Mouse (Mus musculus): Measurements from ENCODE around the gene Nisch. TPM values are rescaled to one million over a fixed set of nuclear protein-coding genes. Genes with fewer than 3 reads are reported as not detected.

Gene Nisch
- polyA plus RNA-seq, 1 experiment from 2014 or later: 87.7 TPM

DNA sequence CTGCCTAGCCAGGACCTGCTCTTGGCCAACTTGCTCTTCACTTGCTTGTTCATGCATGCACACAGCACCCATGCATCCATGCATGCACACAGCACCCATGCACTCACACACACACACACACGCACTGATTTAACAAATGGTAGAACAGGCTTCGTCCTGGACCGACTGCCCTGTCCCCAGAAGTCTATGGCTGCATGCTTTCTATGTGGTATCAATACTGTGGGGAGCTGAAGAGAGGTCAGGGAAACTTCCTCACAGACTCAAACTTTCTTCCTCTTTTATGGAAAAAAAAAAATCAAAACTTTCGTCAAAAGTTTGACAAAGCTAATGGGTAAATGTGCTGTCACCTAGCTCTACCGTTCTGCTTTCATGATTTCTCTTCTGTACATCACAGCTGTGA is 33.2 kb downstream of the Nisch start:
- Histone ChIP-seq H3K4me1 (replicated peaks; ENCODE audit: control insufficient read depth, insufficient read depth) (no peaks in the 10 kb centered on the region), H3K4me3 (ENCODE audit: low read depth, low read length) (no peak overlapping the region), H3K36me3 (ENCODE audit: control insufficient read depth, insufficient read depth, low read length) (peaks cover 62% of the 10 kb centered on the region), H3K27me3 (ENCODE audit: control insufficient read depth, insufficient read depth, low read length) (no peaks in the 10 kb centered on the region), H3K9me3 (ENCODE audit: control insufficient read depth, low read length) (no peaks in the 10 kb centered on the region), H3K9ac (ENCODE audit: low read length) (no peak overlapping the region), H3K4me2 (replicated peaks; ENCODE audit: low read depth) (no peak overlapping the region), H3K27ac (replicated peaks) (peak overlapping the region; percentile 35; the same call in 1 of the 2 replicates)
- no peak for ATAC-seq (ENCODE audit: low FRiP score, low TSS enrichment)
- 72% methylated on average over 5 of the region's 5 CpGs for WGBS
- no peak for DNase-seq (ENCODE audit: low spot score)
- no peak for TF ChIP-seq CTCF (IDR thresholded peaks at IDR 0.05; ENCODE audit: low read depth)
- TF ChIP-seq EP300 (optimal IDR thresholded peaks at IDR 0.05): no peak

DNA sequence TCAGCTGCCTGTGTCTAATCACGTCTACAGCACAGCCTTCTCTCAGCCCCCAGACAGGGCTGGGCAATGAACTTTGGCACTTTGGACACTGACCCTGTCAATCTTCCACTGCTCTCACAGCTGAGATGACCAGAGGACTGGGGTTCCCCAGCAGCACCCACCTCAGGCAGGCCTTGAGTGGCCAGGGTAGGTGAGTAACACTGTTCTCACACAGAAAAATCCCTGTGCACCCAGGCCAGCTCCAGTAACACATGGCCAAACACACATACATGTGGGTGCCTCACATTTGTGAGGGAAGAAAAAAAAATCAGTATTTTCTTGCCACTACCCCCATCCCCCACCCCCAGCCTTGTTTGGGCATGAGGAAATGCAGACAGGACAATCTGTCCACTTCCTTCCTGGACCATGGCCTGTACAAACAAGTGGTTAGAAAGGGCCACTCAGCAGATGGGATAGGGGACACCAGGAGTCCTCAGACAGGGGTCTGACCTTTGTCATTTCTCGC is 33.9 kb downstream of the Nisch start:
- Histone ChIP-seq H3K4me1 (replicated peaks; ENCODE audit: control insufficient read depth, insufficient read depth) (no peaks in the 10 kb centered on the region), H3K4me3 (ENCODE audit: low read depth, low read length) (no peak overlapping the region), H3K27me3 (ENCODE audit: control insufficient read depth, insufficient read depth, low read length) (no peaks in the 10 kb centered on the region), H3K9ac (ENCODE audit: low read length) (no peak overlapping the region), H3K4me2 (replicated peaks; ENCODE audit: low read depth) (no peak overlapping the region), H3K9me3 (ENCODE audit: control insufficient read depth, low read length) (no peaks in the 10 kb centered on the region), H3K36me3 (ENCODE audit: control insufficient read depth, insufficient read depth, low read length) (peaks cover 59% of the 10 kb centered on the region), H3K27ac (replicated peaks) (no peak overlapping the region)
- ATAC-seq (ENCODE audit: low FRiP score, low TSS enrichment): peak; percentile 60; the same call in 1 of the 2 replicates
- no peak for DNase-seq (ENCODE audit: low spot score)
- 55% methylated on average over 2 of the region's 2 CpGs for WGBS
- no peak for TF ChIP-seq CTCF (IDR thresholded peaks at IDR 0.05; ENCODE audit: low read depth)
- TF ChIP-seq EP300 (optimal IDR thresholded peaks at IDR 0.05): no peak

DNA sequence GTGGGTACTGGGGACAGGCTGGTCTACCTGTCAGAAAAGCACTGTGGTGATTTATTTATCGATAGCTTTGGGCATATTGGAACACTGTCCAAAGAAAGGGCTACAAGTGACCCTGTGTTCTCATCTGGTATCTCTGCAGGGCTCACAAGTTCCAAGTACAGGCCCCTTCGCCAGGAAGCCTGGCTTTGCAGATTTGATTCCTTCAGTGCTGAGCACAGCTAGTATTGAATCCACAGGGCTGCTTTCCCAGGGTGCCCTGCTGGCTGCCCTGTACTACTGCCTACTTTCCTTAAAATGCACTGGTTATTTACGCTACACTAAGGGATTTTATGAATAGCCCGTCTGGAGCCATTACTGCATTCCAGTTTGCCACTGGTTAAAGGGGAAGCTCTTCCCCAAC is 35.2 kb downstream of the Nisch start:
- H3K9ac ChIP-seq (ENCODE audit: low read length): no peak overlapping the region
- peaks cover 54% of the 10 kb centered on the region for H3K36me3 ChIP-seq (ENCODE audit: control insufficient read depth, insufficient read depth, low read length)
- H3K4me1 ChIP-seq (replicated peaks; ENCODE audit: control insufficient read depth, insufficient read depth): no peaks in the 10 kb centered on the region
- no peak for ATAC-seq (ENCODE audit: low FRiP score, low TSS enrichment)
- TF ChIP-seq EP300 (optimal IDR thresholded peaks at IDR 0.05) (no peak), CTCF (IDR thresholded peaks at IDR 0.05; ENCODE audit: low read depth) (no peak)
- no peak overlapping the region for H3K27ac ChIP-seq (replicated peaks)
- WGBS: 82% methylated on average over 4 of the region's 4 CpGs
- no peak overlapping the region for H3K4me3 ChIP-seq (ENCODE audit: low read depth, low read length)
- no peaks in the 10 kb centered on the region for H3K27me3 ChIP-seq (ENCODE audit: control insufficient read depth, insufficient read depth, low read length)
- H3K4me2 ChIP-seq (replicated peaks; ENCODE audit: low read depth): no peak overlapping the region
- H3K9me3 ChIP-seq (ENCODE audit: control insufficient read depth, low read length): no peaks in the 10 kb centered on the region
- DNase-seq (ENCODE audit: low spot score): no peak

DNA sequence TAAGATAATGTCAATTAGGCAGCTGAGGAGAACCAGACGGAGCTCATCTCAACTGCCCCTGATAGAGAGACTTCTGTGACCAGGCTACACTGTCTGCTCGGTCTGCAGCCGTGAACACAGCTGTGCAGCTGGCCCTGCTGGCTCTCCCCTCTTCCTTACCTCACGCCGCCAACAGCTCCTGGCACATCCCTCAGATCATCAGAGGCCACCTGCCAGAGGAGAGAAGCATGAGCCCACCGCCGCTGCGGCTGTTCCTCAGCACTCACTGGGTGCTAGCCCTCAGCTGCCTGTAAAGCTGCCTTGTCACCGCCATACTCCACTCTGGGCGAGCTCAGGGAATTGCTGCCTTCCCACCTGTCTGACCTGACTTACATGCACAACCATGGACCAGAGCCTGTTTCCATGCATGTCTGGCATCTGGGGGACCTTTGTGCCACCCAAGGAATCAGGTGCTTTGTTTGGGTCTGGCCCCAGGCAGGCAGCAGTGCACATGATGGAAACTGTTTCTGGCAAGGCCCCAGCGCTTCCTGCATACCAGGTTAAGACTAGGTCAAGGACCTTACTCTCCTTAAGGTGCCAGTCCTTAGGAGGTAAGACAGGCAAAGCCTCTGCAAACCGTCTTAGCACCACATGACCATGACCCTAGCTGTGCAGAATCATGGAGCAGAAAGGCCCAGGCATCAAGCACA is 36.9 kb downstream of the Nisch start:
- no peak overlapping the region for H3K4me2 ChIP-seq (replicated peaks; ENCODE audit: low read depth)
- H3K4me1 ChIP-seq (replicated peaks; ENCODE audit: control insufficient read depth, insufficient read depth): no peaks in the 10 kb centered on the region
- H3K4me3 ChIP-seq (ENCODE audit: low read depth, low read length): no peak overlapping the region
- DNase-seq (ENCODE audit: low spot score) (no peak), ATAC-seq (ENCODE audit: low FRiP score, low TSS enrichment) (no peak)
- TF ChIP-seq CTCF (IDR thresholded peaks at IDR 0.05; ENCODE audit: low read depth) (no peak), EP300 (optimal IDR thresholded peaks at IDR 0.05) (no peak)
- WGBS: 86% methylated on average over 12 of the region's 12 CpGs
- peaks cover 46% of the 10 kb centered on the region for H3K36me3 ChIP-seq (ENCODE audit: control insufficient read depth, insufficient read depth, low read length)
- no peak overlapping the region for H3K27ac ChIP-seq (replicated peaks)
- H3K9ac ChIP-seq (ENCODE audit: low read length): no peak overlapping the region
- H3K9me3 ChIP-seq (ENCODE audit: control insufficient read depth, low read length): no peaks in the 10 kb centered on the region
- H3K27me3 ChIP-seq (ENCODE audit: control insufficient read depth, insufficient read depth, low read length): no peaks in the 10 kb centered on the region

DNA sequence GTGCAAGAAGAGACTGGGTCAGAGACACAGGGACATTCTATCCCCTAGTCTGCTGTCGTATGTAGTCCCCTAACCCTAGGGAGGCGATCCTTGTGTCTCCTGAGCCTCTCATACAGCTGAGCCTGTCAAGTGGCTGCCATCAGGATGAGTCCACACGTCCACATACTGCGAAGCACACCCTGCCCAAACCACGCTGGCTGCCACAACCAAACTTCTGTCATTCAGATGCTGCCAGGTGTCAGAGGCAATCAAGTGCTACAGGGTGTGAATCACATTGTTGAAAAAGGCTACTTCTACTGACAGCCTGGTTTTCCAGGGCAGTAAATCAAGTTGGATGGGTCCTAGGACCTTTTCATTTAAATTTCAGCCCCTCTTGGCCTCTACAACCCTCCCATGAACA is 39.0 kb downstream of the Nisch start:
- DNase-seq (ENCODE audit: low spot score): no peak
- WGBS: 88% methylated on average over 5 of the region's 5 CpGs
- no peak overlapping the region for H3K4me3 ChIP-seq (ENCODE audit: low read depth, low read length)
- H3K4me1 ChIP-seq (replicated peaks; ENCODE audit: control insufficient read depth, insufficient read depth): no peaks in the 10 kb centered on the region
- H3K4me2 ChIP-seq (replicated peaks; ENCODE audit: low read depth): no peak overlapping the region
- no peaks in the 10 kb centered on the region for H3K9me3 ChIP-seq (ENCODE audit: control insufficient read depth, low read length)
- H3K27ac ChIP-seq (replicated peaks): no peak overlapping the region
- ATAC-seq (ENCODE audit: low FRiP score, low TSS enrichment): no peak
- no peak overlapping the region for H3K9ac ChIP-seq (ENCODE audit: low read length)
- peaks cover 51% of the 10 kb centered on the region for H3K36me3 ChIP-seq (ENCODE audit: control insufficient read depth, insufficient read depth, low read length)
- H3K27me3 ChIP-seq (ENCODE audit: control insufficient read depth, insufficient read depth, low read length): no peaks in the 10 kb centered on the region
- TF ChIP-seq CTCF (IDR thresholded peaks at IDR 0.05; ENCODE audit: low read depth): no peak
- TF ChIP-seq EP300 (optimal IDR thresholded peaks at IDR 0.05): no peak

DNA sequence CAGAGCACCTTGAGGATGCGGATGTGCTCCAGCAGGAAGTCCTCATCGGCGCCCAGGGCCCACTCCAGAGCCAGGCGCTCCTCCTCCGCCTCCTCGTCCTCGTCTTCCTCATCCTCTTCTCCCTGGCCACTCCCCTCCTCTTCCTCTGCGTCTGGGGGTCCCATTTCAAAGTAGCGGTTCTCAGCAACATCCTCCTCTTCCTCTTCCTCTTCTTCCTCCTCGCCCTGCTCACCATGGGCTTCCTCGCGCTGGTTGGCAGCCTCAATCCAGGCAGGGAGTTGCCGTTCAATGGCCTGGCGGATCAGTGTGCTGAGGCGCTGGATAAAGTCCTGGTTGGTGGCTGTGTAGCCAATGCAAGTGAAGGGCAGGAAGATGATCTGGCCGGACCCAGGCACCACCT is 39.5 kb downstream of the Nisch start:
- Histone ChIP-seq H3K27ac (replicated peaks) (no peak overlapping the region), H3K9ac (ENCODE audit: low read length) (no peak overlapping the region), H3K36me3 (ENCODE audit: control insufficient read depth, insufficient read depth, low read length) (peaks cover 50% of the 10 kb centered on the region), H3K27me3 (ENCODE audit: control insufficient read depth, insufficient read depth, low read length) (no peaks in the 10 kb centered on the region), H3K4me1 (replicated peaks; ENCODE audit: control insufficient read depth, insufficient read depth) (no peaks in the 10 kb centered on the region), H3K4me3 (ENCODE audit: low read depth, low read length) (no peak overlapping the region), H3K9me3 (ENCODE audit: control insufficient read depth, low read length) (no peaks in the 10 kb centered on the region), H3K4me2 (replicated peaks; ENCODE audit: low read depth) (no peak overlapping the region)
- ATAC-seq (ENCODE audit: low FRiP score, low TSS enrichment) (no peak), DNase-seq (ENCODE audit: low spot score) (no peak)
- TF ChIP-seq EP300 (optimal IDR thresholded peaks at IDR 0.05) (no peak), CTCF (IDR thresholded peaks at IDR 0.05; ENCODE audit: low read depth) (no peak)
- 89% methylated on average over 16 of the region's 16 CpGs for WGBS
